Mouse (Mus musculus) gastrocnemius, adult 2 months (tissue): ENCODE results near the gene Actr1b. TPM values are rescaled to one million over a fixed set of nuclear protein-coding genes. Genes with fewer than 3 reads are reported as not detected.
"Not testable (repeated sequence)": the region's sequence is repeated elsewhere in the genome, so short reads cannot be mapped to it uniquely, and the experiment has no call there.

ENCODE experiments used
- DNase-seq: peaks from one replicate; pipeline ENCODE4 v3.0.0; 2022
- H3K27ac ChIP-seq: fragments of 200-600 bp; 2 replicates; pipeline ENCODE4 v1.8.1; 2022; ENCODE audit warnings: mild to moderate bottlenecking
- H3K4me3 ChIP-seq: fragments of 200-600 bp; 2 replicates; pipeline ENCODE4 v1.8.1; 2022; ENCODE audit warnings: mild to moderate bottlenecking, moderate library complexity
- CTCF ChIP-seq: fragments of 200-600 bp; IDR thresholded peaks from 2 replicates; pipeline ENCODE4 v1.8.1; 2022; ENCODE audit warnings: antibody characterized with exemption, mild to moderate bottlenecking, moderate library complexity
- intact Hi-C: fragments of 180-260 bp; cut with DNase I; formaldehyde crosslinking; loops from one replicate; pipeline ENCODE4 v1.15.1; 2025
- total RNA-seq, 2 experiments: library from RNA; stranded (reverse); gene quantifications; 2 replicates each; pipeline ENCODE4 v1.2.3; 2021

Gene Actr1b
- total RNA-seq, 2 experiments from 2014 or later, result 120 to 155 TPM

- Histone ChIP-seq H3K4me3 (peak within 1 kb of the TSS; percentile 92), H3K27ac (peak within 1 kb of the TSS; percentile 95)
- no peak for TF ChIP-seq CTCF
- intact Hi-C loops, result no loop called here
- peak; percentile 99 for DNase-seq
These were observed 22.7 kb downstream of the Actr1b start, which contains the start of gene Cox5b for GRCm38 (mm10) chr1:36691271-36692155. TSS of gene Cox5b (plus strand) at chr1:36691449.

- no peak for TF ChIP-seq CTCF
- Histone ChIP-seq H3K4me3 (peak overlapping the region; percentile 92), H3K27ac (peak overlapping the region; percentile 95)
- intact Hi-C loops, result no loop called here
- no peak for DNase-seq
These were observed 23.5 kb downstream of the Actr1b start for GRCm38 (mm10) chr1:36690671-36691235.

GRCm38 (mm10) chr1:36683810-36684467, 30.3 kb downstream of the Actr1b start:
- peak; percentile 92 for TF ChIP-seq CTCF
- H3K4me3 ChIP-seq, result no peak overlapping the region
- intact Hi-C loops, result loop anchor here (1.0 kb wide), 1 partner anchor 137 kb away; the partner anchor contains the start of gene Ankrd39
- H3K27ac ChIP-seq, result peak overlapping the region; percentile 75
- DNase-seq, result peak; percentile 81

- intact Hi-C loops, result no loop called here
- DNase-seq, result no peak
- Histone ChIP-seq H3K27ac (no peak within 1 kb of the TSS; the same call in 1 of the 2 replicates), H3K4me3 (no peak within 1 kb of the TSS)
- no peak for TF ChIP-seq CTCF
These were observed 31.4 kb downstream of the Actr1b start, which contains the start of gene Fam178b for GRCm38 (mm10) chr1:36682620-36683355. TSS of gene Fam178b (minus strand) at chr1:36683183.

DNA sequence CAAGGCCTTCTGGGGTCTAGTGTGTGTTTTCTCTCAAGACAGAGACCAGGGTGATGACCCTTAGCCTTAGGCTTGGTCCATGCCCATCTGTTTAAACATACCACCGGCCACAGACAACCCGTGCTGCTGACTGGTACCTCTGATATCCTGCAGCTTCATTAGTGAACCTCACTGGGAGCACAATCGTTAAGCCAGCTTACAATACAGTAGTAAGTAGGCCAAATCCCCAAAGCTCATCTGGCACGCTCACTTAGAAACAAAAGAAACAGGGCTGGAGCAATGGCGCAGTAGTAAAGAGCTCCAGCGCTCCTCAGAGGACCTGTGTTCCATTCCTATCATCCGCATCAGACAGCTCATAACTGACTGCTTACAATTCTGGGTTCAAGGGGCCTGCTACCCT, 33.3 kb downstream of the Actr1b start:
- intact Hi-C loops, result no loop called here

GRCm38 (mm10) chr1:36674936-36675335, 39.3 kb downstream of the Actr1b start:
- DNase-seq, result no peak
- intact Hi-C loops, result no loop called here
- Histone ChIP-seq H3K4me3 (no peak overlapping the region), H3K27ac (no peak overlapping the region)
- no peak for TF ChIP-seq CTCF

More for the DNA sequence above, 33.3 kb downstream of the Actr1b start:
- no peak for DNase-seq
- no peak overlapping the region for H3K4me3 ChIP-seq
- no peak for TF ChIP-seq CTCF
- H3K27ac ChIP-seq, result no peak overlapping the region

DNA sequence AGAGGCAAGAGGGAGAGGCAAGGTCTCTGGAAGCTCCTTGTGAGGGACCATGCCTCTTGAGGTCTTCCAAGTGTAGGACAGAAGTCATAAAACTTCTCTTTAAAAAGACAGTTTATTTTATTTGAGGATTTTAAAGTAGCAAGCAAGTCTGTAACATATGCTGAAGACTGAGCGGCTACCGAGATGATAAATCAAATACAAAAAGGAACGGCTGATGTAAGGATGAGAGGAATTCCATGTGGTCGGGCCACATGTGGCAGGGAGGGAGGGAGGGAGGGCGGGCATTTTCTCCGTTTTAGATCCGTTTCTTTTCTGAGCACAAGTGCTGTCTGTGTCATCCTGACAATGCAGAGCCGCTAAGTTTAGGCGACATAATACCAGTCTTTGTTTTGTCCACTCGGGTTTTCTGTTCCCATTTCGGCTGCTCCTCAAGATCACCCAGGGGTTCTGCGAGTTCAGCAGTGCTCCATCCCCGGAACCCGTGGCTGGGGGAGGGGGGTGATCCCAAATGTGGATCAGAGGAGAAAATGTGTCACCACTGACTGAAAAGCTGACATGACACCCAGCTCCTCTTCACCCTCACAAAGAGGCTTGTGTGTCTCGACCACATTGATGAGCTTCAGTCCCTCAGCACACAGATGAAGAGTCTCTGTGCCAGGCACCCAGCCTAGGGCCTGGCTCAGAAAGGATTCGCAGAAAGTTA, 41.4 kb downstream of the Actr1b start:
- H3K4me3 ChIP-seq, result no peak overlapping the region
- DNase-seq, result no peak
- H3K27ac ChIP-seq, result no peak overlapping the region
- intact Hi-C loops, result no loop called here
- TF ChIP-seq CTCF, result no peak

- no peak for DNase-seq
- no peak for TF ChIP-seq CTCF
- intact Hi-C loops, result no loop called here
- Histone ChIP-seq H3K4me3 (no peak overlapping the region), H3K27ac (no peak overlapping the region)
These were observed 43.0 kb downstream of the Actr1b start for GRCm38 (mm10) chr1:36671260-36671659.

- no peak for DNase-seq
- TF ChIP-seq CTCF, result no peak
- H3K4me3 ChIP-seq, result no peak overlapping the region
- intact Hi-C loops, result no loop called here
- H3K27ac ChIP-seq, result no peak overlapping the region
These were observed 44.0 kb downstream of the Actr1b start for GRCm38 (mm10) chr1:36670256-36670655.

DNA sequence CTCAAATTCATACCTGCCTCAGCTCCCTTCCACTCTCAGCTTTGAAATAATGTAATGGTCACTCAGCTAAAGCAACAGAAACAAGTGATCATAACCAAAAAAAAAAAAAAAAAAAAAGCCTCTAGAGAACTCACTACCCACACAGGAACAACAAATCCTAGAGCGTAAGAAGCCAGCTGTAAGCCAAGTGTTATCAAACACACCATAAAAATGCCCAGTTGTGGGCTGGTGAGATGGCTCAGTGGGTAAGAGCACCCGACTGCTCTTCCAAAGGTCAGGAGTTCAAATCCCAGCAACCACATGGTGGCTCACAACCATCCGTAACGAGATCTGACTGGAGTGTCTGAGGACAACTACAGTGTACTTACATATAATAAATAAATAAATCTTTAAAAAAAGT, 46.2 kb downstream of the Actr1b start:
- H3K27ac ChIP-seq, DNase-seq, intact Hi-C loops, H3K4me3 ChIP-seq: not testable (repeated sequence)

- H3K27ac ChIP-seq, result no peak overlapping the region
- intact Hi-C loops, result no loop called here
These were observed 48.3 kb downstream of the Actr1b start for GRCm38 (mm10) chr1:36665934-36666333.

More at GRCm38 (mm10) chr1:36665934-36666333, 48.3 kb downstream of the Actr1b start:
- no peak for TF ChIP-seq CTCF
- H3K4me3 ChIP-seq, result no peak overlapping the region
- no peak for DNase-seq
